Mouse (Mus musculus) heart, adult 2 months (tissue): ENCODE data around the gene Fam160b1. TPM values are rescaled to one million over a fixed set of nuclear protein-coding genes. Genes with fewer than 3 reads are reported as not detected.

Experiments
- DNase-seq, 2 experiments: peaks; one replicate each; pipeline ENCODE4 v3.0.0; 2021
- H3K27ac ChIP-seq: fragments of 200-600 bp; 2 replicates; pipeline ENCODE4 v1.8.1; 2022
- H3K27me3 ChIP-seq: fragments of 200-500 bp; 2 replicates; pipeline ENCODE4 v1.6.1; 2012; ENCODE audit warnings: mild to moderate bottlenecking, low read length, inconsistent platforms, mixed read lengths; ENCODE audit not compliant: control insufficient read depth, insufficient read depth
- H3K36me3 ChIP-seq: fragments of 200-500 bp; 2 replicates; pipeline ENCODE4 v1.6.1; 2012; ENCODE audit warnings: low read length, inconsistent platforms; ENCODE audit not compliant: control insufficient read depth, insufficient read depth
- H3K4me1 ChIP-seq: fragments of 200-500 bp; 2 replicates; pipeline ENCODE4 v1.6.1; 2011; ENCODE audit warnings: low read length; ENCODE audit not compliant: control insufficient read depth, insufficient read depth
- H3K4me3 ChIP-seq: fragments of 200-600 bp; 2 replicates; pipeline ENCODE4 v1.8.1; 2022
- H3K79me2 ChIP-seq: fragments of 200-500 bp; replicated peaks from 2 replicates; pipeline ENCODE4 v1.6.1; 2012; ENCODE audit warnings: mild to moderate bottlenecking, inconsistent platforms, low read length, moderate library complexity, mixed read lengths; ENCODE audit not compliant: control insufficient read depth, insufficient read depth
- H3K9ac ChIP-seq: fragments of 200-500 bp; 2 replicates; pipeline ENCODE4 v1.6.1; 2012; ENCODE audit warnings: low read depth, mild to moderate bottlenecking, control low read depth, inconsistent platforms, low read length, mixed read lengths
- CTCF ChIP-seq: fragments of 200-600 bp; IDR thresholded peaks from 2 replicates; pipeline ENCODE4 v1.8.1; 2022; ENCODE audit warnings: antibody characterized with exemption, mild to moderate bottlenecking, moderate library complexity
- EP300 ChIP-seq: fragments of 200-500 bp; IDR thresholded peaks from 2 replicates; pipeline ENCODE4 v1.6.1; 2011; ENCODE audit warnings: low read depth, low read length, control low read depth; ENCODE audit not compliant: insufficient read depth
- POLR2A ChIP-seq: fragments of 200-500 bp; IDR thresholded peaks from 2 replicates; pipeline ENCODE4 v1.6.1; 2011; ENCODE audit warnings: mild to moderate bottlenecking, low read depth, low read length, control low read depth; ENCODE audit not compliant: insufficient read depth
- whole genome bisulfite sequencing: fragments of 180-500 bp; shearing (Covaris S2); methylation state at CpG from one replicate; pipeline ENCODE4 v1.1.7; 2018; 5-methylcytosine and 5-hydroxymethylcytosine counted together
- intact Hi-C: fragments of 180-260 bp; cut with DNase I; formaldehyde crosslinking; loops from one replicate; pipeline ENCODE4 v1.15.1; 2025
- long read RNA-seq: library from polyadenylated mRNA; stranded (forward); transcript quantifications from one replicate; pipeline ENCODE4 v2.0.0, GENCODE M21; 2021
- polyA plus RNA-seq: library from polyadenylated mRNA; depleted of rRNA; stranded (reverse); fragments of >200 nt; gene quantifications from 2 replicates; pipeline ENCODE4 v1.2.3, GENCODE M21; 2012; rRNA removed
- total RNA-seq, 2 experiments: library from RNA; stranded (reverse); gene quantifications; 2 replicates each; pipeline ENCODE4 v1.2.3; 2021

The Fam160b1 gene
- total RNA-seq (10 to 100 TPM; 10.6 to 11.1 TPM), polyA plus RNA-seq (6.7 and 10.2 TPM in 2 replicates)
- long read RNA-seq, full-length matches to known transcripts: 4 of 8 reads
- long read RNA-seq, partial matches to known transcripts: 0 of 8 reads
- long read RNA-seq, other reads (novel, unspliced or antisense): 4 of 8 reads

DNA sequence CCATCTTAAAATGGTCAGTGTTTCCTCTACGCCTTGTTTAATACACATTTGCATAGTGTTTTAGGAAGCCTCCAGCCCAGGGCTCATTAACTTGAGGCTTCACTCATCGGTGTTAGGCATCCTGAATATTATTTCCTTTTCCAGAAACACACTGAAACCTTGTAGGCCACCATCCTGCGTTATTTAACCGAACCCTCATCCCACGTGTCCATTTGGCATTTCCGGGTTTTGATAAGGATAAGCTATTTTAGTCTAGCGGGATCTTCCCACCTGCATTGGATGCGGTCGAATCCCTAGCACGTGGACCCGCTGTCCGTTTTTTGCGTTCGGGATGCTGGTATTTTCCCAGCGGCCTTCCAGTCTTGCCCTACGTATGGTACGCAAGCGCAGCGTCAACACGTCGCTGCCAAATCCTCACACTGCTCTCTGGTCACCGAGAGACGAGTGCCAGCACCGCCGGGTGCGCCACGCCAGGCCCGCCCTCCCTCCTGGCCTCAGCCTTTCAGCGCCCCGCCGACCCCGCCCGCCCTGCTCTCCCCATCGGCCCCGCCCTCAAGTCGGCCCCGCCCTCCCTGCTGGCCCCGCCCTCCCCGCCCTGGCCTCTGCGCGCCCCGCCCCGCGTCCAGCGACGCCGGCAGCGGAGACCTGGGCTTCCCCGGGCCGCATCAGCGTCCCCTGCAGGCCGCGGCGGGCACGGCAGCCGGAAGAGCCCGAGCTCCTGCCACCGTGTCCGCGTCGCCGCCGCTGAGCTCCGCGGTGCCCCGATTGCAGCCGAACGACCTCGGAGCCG, at the start of gene Fam160b1:
Fam160b1 (plus strand) TSS at position 340 of the 790 bp plus-strand sequence.
- Histone ChIP-seq H3K36me3 (peaks cover 8% of the 10 kb centered on the region), H3K4me3 (peak within 1 kb of the TSS; percentile 79), H3K27me3 (no peaks in the 10 kb centered on the region), H3K27ac (peak within 1 kb of the TSS; percentile 96), H3K79me2 (peaks cover 3% of the 10 kb centered on the region), H3K4me1 (peaks cover 26% of the 10 kb centered on the region), H3K9ac (peak within 1 kb of the TSS; percentile 100)
- peak; percentile 98 for DNase-seq
- intact Hi-C loops: loop anchor here (5.0 kb wide), 2 partner anchors 252 to 548 kb away; partner anchors contain the start of gene Atrnl1
- TF ChIP-seq CTCF (peak; percentile 73), POLR2A (peak; percentile 69), EP300 (peak; percentile 69; the same call in 1 of the 2 replicates)
- WGBS: 1% methylated on average over 50 of the region's 70 CpGs

DNA sequence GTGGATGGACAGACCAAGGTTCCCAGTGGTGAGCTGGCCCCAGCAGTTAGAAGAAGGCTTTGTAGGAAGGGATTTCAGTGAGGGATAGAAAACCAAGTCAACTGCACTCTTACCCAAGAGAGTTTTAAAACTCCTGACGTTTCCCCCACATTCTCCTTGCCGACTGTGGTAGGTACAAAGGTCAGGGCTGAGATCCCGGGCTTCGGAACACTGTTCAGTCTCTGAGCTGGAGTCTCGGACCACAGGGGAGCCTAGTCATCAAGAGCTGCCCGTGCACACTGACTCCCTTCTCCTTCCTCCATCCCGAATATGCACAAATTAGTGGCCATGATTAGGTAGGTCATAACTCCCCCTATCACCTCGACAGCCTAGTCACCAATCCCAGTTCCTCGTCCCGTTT, 47.3 kb upstream of the Fam160b1 start:
- TF ChIP-seq CTCF (no peak), POLR2A (no peak), EP300 (no peak)
- 34% methylated on average over 10 of the region's 10 CpGs for WGBS
- DNase-seq: peak in 1 of 2 experiments; percentile 32
- Histone ChIP-seq H3K79me2 (peaks cover 5% of the 10 kb centered on the region; the same call in 1 of the 2 replicates), H3K4me1 (peaks cover 13% of the 10 kb centered on the region), H3K36me3 (peaks cover 9% of the 10 kb centered on the region), H3K9ac (peak overlapping the region; percentile 67), H3K27ac (peak overlapping the region; percentile 99), H3K4me3 (peak overlapping the region; percentile 94), H3K27me3 (no peaks in the 10 kb centered on the region)
- intact Hi-C loops: loop anchor here (5.0 kb wide), 1 partner anchor 116 kb away; no protein-coding TSS in a partner anchor

DNA sequence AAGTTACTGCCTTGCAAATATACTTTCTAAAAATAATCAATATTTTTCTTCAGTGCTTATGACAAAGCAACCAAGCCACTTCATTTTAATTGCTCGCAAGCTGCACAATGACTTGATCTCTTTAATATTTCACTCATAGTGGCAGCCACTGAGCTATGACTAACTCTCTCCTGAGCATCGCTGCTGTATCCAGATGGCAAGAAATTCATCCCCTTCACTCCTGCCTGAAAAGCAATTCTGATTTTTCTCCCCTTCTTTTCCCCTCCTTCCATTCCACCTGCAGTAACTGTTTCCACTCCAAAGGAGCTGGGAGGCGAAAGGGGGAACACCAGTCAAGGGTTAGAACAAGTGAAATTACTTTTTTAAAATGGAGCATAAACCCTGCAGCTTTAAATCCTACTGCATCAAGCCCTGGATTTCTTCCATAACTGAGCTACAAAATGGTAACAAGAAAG, 46.6 kb upstream of the Fam160b1 start:
- H3K27me3 ChIP-seq: no peaks in the 10 kb centered on the region
- 25% methylated on average over 3 of the region's 3 CpGs for WGBS
- peaks cover 13% of the 10 kb centered on the region for H3K4me1 ChIP-seq
- H3K4me3 ChIP-seq: peak overlapping the region; percentile 94
- no peak for TF ChIP-seq POLR2A
- no peak for TF ChIP-seq EP300
- no peak for TF ChIP-seq CTCF
- peaks cover 8% of the 10 kb centered on the region for H3K36me3 ChIP-seq
- no peak for DNase-seq
- intact Hi-C loops: loop anchor here (2.0 to 5.0 kb wide), 2 partner anchors 47 to 117 kb away; no protein-coding TSS in a partner anchor
- peak overlapping the region; percentile 99 for H3K27ac ChIP-seq
- H3K9ac ChIP-seq: peak overlapping the region; percentile 88
- H3K79me2 ChIP-seq: peaks cover 4% of the 10 kb centered on the region; the same call in 1 of the 2 replicates

DNA sequence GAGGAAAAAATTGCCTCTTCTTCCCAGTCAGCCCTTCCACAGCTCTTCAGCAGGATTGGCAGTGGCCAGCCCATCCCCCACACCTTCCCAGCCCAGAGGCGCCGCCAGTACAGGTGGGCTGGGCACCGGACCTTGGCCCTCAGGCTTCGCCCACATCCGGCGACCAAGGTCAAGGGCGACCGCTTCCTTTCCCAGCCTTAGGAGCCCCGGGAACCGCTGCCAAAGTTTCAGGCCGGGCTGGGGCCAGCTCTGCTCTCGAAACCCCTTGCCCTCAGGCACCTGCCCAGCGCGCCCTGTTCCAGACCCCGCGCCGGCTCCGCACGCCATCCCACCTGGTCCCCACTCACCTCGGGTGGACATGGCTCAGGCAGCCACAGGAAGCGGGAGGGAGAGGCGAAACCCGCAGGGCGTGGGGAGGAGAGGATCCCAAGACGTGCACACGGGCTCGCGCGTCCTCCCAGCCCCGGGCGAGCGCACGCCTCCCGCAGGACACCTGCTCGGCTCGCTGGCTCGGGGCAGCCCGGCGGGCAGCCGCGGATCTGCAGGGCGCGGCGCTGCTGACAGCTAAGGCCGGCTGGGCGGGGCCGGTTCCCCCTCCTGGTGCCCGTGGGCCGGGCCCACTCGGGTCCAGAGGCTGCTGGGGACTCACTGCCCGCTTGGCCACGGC, 46.0 kb upstream of the Fam160b1 start, which contains the start of gene Ablim1:
Ablim1 (minus strand) TSS at position 574 of the 667 bp plus-strand sequence.
- TF ChIP-seq EP300: 0 out of 2 replicates have a peak, but pooled peaks have one; percentile 16
- TF ChIP-seq CTCF: peak; percentile 74
- TF ChIP-seq POLR2A: peak; percentile 61; the same call in 1 of the 2 replicates
- H3K4me1 ChIP-seq: peaks cover 13% of the 10 kb centered on the region
- H3K9ac ChIP-seq: peak within 1 kb of the TSS; percentile 88
- WGBS: 1% methylated on average over 51 of the region's 52 CpGs
- intact Hi-C loops: loop anchor here (2.0 to 5.0 kb wide), 2 partner anchors 48 to 117 kb away; no protein-coding TSS in a partner anchor
- peaks cover 3% of the 10 kb centered on the region; the same call in 1 of the 2 replicates for H3K79me2 ChIP-seq
- H3K36me3 ChIP-seq: peaks cover 7% of the 10 kb centered on the region
- peak within 1 kb of the TSS; percentile 99 for H3K27ac ChIP-seq
- H3K4me3 ChIP-seq: peak within 1 kb of the TSS; percentile 94
- DNase-seq: peak; percentile 80
- H3K27me3 ChIP-seq: no peaks in the 10 kb centered on the region

DNA sequence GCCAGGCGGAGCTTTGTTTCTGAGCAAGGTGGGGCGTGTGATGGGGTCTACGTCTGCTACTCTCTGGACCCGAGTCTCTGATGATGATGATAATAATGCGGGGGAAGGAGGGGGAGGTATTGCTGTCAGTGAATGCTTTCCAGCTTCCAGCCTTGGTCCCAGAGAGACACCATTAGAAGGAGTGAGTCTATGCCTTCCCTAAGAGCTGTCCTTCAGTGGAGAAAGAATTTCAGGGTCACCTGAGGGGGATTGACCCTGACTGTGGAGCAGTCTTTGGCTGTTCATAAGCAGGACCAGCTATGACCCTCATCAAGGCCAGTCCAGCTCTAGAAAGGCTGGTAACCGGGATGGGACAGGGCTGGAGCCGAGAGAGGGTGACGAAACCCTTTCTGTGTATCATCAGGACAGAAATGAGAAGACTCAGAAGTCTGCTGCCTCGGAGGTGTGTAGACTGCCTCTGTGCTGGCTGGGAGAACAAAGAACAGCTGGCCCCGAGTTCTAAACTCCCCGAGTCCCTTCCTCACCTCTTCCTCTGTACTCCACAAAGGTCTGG, 45.4 kb upstream of the Fam160b1 start:
- H3K27ac ChIP-seq: peak overlapping the region; percentile 99
- peak overlapping the region; percentile 88 for H3K9ac ChIP-seq
- H3K4me1 ChIP-seq: peaks cover 11% of the 10 kb centered on the region
- intact Hi-C loops: loop anchor here (2.0 kb wide), 1 partner anchor 48 kb away; no protein-coding TSS in a partner anchor
- no peak; the same call in 1 of the 2 replicates for TF ChIP-seq POLR2A
- TF ChIP-seq CTCF: no peak
- no peak for TF ChIP-seq EP300
- H3K27me3 ChIP-seq: no peaks in the 10 kb centered on the region
- H3K79me2 ChIP-seq: peaks cover 3% of the 10 kb centered on the region; the same call in 1 of the 2 replicates
- H3K4me3 ChIP-seq: peak overlapping the region; percentile 94
- no peak for DNase-seq
- 26% methylated on average over 11 of the region's 11 CpGs for WGBS
- peaks cover 7% of the 10 kb centered on the region for H3K36me3 ChIP-seq
